Mouse (Mus musculus) heart, postnatal 4 days (tissue): ENCODE results near the gene Rdh16f1. TPM values are rescaled to one million over a fixed set of nuclear protein-coding genes. Genes with fewer than 3 reads are reported as not detected.
"Not testable (repeated sequence)": the region's sequence is repeated elsewhere in the genome, so short reads cannot be mapped to it uniquely, and the experiment has no call there.

Source experiments
- DNase-seq: peaks from one replicate; pipeline ENCODE4 v3.0.0; 2021
- total RNA-seq, 2 experiments: library from RNA; stranded (reverse); gene quantifications; 2 replicates each; pipeline ENCODE4 v1.2.3; 2021

Gene Rdh16f1
- total RNA-seq, 2 experiments from 2014 or later = 0.14 TPM; not detected in 1

DNA sequence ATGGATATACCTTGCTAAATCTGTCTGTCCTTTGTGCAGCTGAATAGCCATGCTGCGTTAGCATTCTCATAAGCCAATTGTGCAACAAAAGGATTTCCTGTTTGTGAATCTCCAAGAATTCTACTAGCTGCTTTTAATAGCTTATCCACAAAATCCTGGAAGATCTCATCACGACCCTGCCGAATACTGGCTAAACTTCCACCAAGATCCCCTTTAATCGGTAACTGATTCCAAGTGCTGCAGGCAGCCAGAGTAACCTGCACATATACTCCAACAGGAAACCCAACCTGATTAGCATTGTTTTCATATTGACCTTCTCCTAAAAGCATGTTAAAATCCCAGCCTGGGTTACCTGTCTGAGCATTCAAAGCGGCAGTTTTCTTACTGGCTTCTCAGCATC, 75.7 kb downstream of the Rdh16f1 start:
- DNase-seq = no peak

DNA sequence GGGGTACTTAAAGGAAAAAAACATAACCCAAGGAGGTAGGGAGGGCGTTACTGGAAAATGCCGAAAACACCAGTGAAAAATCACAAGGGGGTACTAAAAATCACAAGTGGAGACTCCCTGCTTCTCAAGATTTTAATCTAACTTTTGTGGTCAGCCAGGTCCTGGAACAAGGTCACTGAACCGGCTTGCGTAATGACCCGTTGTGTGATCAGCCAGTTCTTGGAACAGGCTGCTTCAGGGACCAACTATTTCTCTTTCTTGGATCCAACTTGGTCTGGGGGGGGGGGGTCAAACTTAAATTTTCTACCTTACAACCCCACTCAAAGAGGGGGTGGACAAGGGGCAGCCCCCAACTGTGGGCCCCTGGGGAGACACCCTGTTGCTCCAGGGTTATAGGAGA, 78.2 kb downstream of the Rdh16f1 start:
- DNase-seq = not testable (repeated sequence)

DNA sequence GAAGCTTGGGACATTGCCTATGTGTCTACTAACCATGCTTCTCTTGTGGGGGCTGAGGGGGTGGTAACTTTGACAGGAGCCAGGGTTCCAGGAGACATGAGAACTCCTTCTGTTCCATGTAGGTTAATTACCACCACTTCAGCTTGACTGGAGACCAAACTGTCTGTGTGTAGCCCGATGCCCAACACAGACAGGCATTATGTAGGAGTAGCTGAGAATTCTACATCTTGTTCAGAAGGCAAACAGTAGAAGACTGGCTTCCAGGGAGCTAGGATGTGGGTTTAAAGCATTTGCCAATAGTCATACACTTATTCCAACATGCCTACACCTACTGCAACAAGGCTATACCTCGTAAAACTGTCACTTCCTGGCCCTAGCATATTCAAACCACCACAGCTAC, 79.0 kb downstream of the Rdh16f1 start:
- no peak for DNase-seq

DNA sequence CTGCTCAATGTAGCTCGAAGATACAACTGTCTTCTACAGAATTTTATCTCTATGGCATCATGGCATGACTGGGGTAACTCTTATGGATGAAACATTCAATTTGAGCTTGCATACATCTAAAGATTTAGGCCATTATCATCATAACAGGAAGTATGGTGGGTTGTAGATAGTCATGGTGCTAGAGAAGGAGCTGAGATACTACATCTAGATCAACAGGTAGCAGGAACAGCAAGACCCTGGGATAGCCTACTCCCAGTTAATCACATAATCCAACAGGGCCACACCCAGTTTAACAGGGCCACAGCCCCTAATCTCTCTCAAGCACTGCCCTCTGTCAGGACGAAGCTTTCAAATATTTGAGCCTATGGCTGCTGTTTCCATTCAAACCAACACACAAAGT, 81.2 kb downstream of the Rdh16f1 start:
- no peak for DNase-seq

Other genes with a start within 250 kb of the Rdh16f1 start
- gene Ndufa4l2, start 244.8 kb upstream of the Rdh16f1 start, total RNA-seq = 10 to 100 TPM; 34.2 to 34.9 TPM
- 10 to 100 TPM; 43.7 to 45.1 TPM for gene Shmt2, start 237.3 kb upstream of the Rdh16f1 start, total RNA-seq
- gene Nxph4, start 225.2 kb upstream of the Rdh16f1 start, total RNA-seq = under 1 TPM; 0.83 to 0.97 TPM
- gene Lrp1, start 138.6 kb upstream of the Rdh16f1 start, total RNA-seq = 10 to 100 TPM; 68.8 to 73.0 TPM
- gene Stat6, start 116.8 kb upstream of the Rdh16f1 start, total RNA-seq = 10 to 100 TPM; 41.7 to 42.1 TPM
- 1 to 10 TPM; 8.9 TPM for gene Nemp1, start 92.9 kb upstream of the Rdh16f1 start, total RNA-seq
- gene Nab2, start 91.2 kb upstream of the Rdh16f1 start, total RNA-seq = 10 to 100 TPM; 13.5 to 14.9 TPM
- under 1 TPM; 0.10 to 0.36 TPM for gene Myo1a, start 54.6 kb upstream of the Rdh16f1 start, total RNA-seq
- not detected for gene Tac2, start 35.3 kb upstream of the Rdh16f1 start, total RNA-seq
- gene Zbtb39, start 20.2 kb upstream of the Rdh16f1 start, total RNA-seq = 1 to 10 TPM; 9.6 to 9.8 TPM
- gene Gpr182, start 8.1 kb upstream of the Rdh16f1 start, total RNA-seq = 1 to 10 TPM; 5.6 to 6.8 TPM
- gene Rdh1, start 66 bp upstream of the Rdh16f1 start, total RNA-seq = under 1 TPM; 0.14 TPM
- gene Rdh9, start 16.6 kb downstream of the Rdh16f1 start, total RNA-seq = under 1 TPM in 1 of 2 experiments, not detected in 1; 0.19 TPM
- not detected for gene Rdh16, start 41.4 kb downstream of the Rdh16f1 start, total RNA-seq
- not detected for gene Rdh19, start 90.1 kb downstream of the Rdh16f1 start, total RNA-seq
- not detected for gene Rdh16f2, start 106.7 kb downstream of the Rdh16f1 start, total RNA-seq
- gene Rdh7, start 129.0 kb downstream of the Rdh16f1 start, total RNA-seq = not detected
- not detected for gene Sdr9c7, start 138.7 kb downstream of the Rdh16f1 start, total RNA-seq
- gene Hsd17b6, start 247.8 kb downstream of the Rdh16f1 start, total RNA-seq = not detected